Mouse (Mus musculus): ENCODE results near the gene Immt. TPM values are rescaled to one million over a fixed set of nuclear protein-coding genes. Genes with fewer than 3 reads are reported as not detected.

Immt gene
- total and polyA plus RNA-seq, 3 experiments = 133 to 702 (median 158) TPM

- TF ChIP-seq UBTF (IDR thresholded peaks at IDR 0.05; ENCODE audit: borderline replicate concordance, insufficient read depth, low read depth, low read length) = no peak
- TF ChIP-seq RAD21 (IDR thresholded peaks at IDR 0.05; ENCODE audit: low read depth, low read length) = no peak
Measured at GRCm38 (mm10) chr6:71823488-71823887, 7.6 kb upstream of the Immt start (continued).

GRCm38 (mm10) chr6:71823961-71824360, 7.2 kb upstream of the Immt start:
- H3K4me3 ChIP-seq (ENCODE audit: control insufficient read depth in 1 of 2, insufficient read depth in 1 of 2, low read depth in 2 of 2, low read length in 2 of 2) = peak overlapping the region; percentile 73 to 87
- peak overlapping the region; percentile 70 for H3K9ac ChIP-seq (ENCODE audit: control insufficient read depth, low read depth, low read length, poor library complexity, severe bottlenecking)
- TF ChIP-seq ZMIZ1 (IDR thresholded peaks at IDR 0.05; ENCODE audit: low read depth, low read length) (no peak), KAT2A (conservative IDR thresholded peaks at IDR 0.05; ENCODE audit: low read depth, low read length) (0 out of 2 replicates have a peak, but pooled peaks have one; percentile 1)
- H3K27ac ChIP-seq (ENCODE audit: control insufficient read depth, low read depth, low read length) = peak overlapping the region; percentile 55
- peaks cover 13% of the 10 kb centered on the region for H3K79me2 ChIP-seq (ENCODE audit: control insufficient read depth, insufficient read depth, low read length, poor library complexity)
- no peaks in the 10 kb centered on the region; a peak in 1 of 4 replicates for H3K27me3 ChIP-seq (ENCODE audit: control insufficient read depth in 1 of 2, insufficient read depth in 2 of 2, low read length in 2 of 2)
- peaks cover 0 to 10% of the 10 kb centered on the region in 2 experiments; a peak in 3 of 4 replicates for H3K4me1 ChIP-seq (ENCODE audit: control insufficient read depth in 1 of 2, insufficient read depth in 2 of 2, low read length in 2 of 2)
- no peaks in the 10 kb centered on the region for H3K9me3 ChIP-seq (replicated peaks; ENCODE audit: insufficient read depth, low read length)
- DNase-seq (ENCODE audit: low read depth, low spot score) = peak; percentile 72
- peaks cover 0 to 13% of the 10 kb centered on the region in 2 experiments; a peak in 2 of 4 replicates for H3K36me3 ChIP-seq (ENCODE audit: control insufficient read depth in 1 of 2, insufficient read depth in 2 of 2, low read length in 2 of 2)

- no peak for DNase-seq (ENCODE audit: low read depth, low spot score)
- H3K9me3 ChIP-seq (replicated peaks; ENCODE audit: insufficient read depth, low read length) = no peaks in the 10 kb centered on the region
- TF ChIP-seq ZNF384 (IDR thresholded peaks at IDR 0.05; ENCODE audit: low read depth, low read length) (no peak), ETS1 (IDR thresholded peaks at IDR 0.05; ENCODE audit: low read depth, low read length) (no peak), SIN3A (IDR thresholded peaks at IDR 0.05; ENCODE audit: low read length) (no peak), USF2 (IDR thresholded peaks at IDR 0.05; ENCODE audit: borderline replicate concordance in 1 of 2, insufficient read depth in 1 of 2, low read depth in 1 of 2, low read length in 2 of 2) (no peak), JUND (IDR thresholded peaks at IDR 0.05; ENCODE audit: low read depth, low read length) (no peak), RCOR1 (IDR thresholded peaks at IDR 0.05; ENCODE audit: low read depth, low read length) (no peak), HCFC1 (IDR thresholded peaks at IDR 0.05; ENCODE audit: low read depth, low read length) (no peak), TAL1 (IDR thresholded peaks at IDR 0.05; ENCODE audit: low read length) (no peak), CHD2 (IDR thresholded peaks at IDR 0.05; ENCODE audit: low read length) (no peak), USF1 (IDR thresholded peaks at IDR 0.05; ENCODE audit: low read depth, low read length) (no peak), EP300 (IDR thresholded peaks at IDR 0.05; ENCODE audit: low read depth in 1 of 2, low read length in 2 of 2) (no peak)
Measured at GRCm38 (mm10) chr6:71826869-71827268, 4.3 kb upstream of the Immt start, which contains the start of gene Mrpl35. Gene Mrpl35 (minus strand): TSS chr6:71826969.

More at GRCm38 (mm10) chr6:71826869-71827268, 4.3 kb upstream of the Immt start, which contains the start of gene Mrpl35:
- H3K27ac ChIP-seq (ENCODE audit: control insufficient read depth, low read depth, low read length) = no peak within 1 kb of the TSS
- peaks cover 4 to 7% of the 10 kb centered on the region in 2 experiments; a peak in 3 of 4 replicates for H3K4me1 ChIP-seq (ENCODE audit: control insufficient read depth in 1 of 2, insufficient read depth in 2 of 2, low read length in 2 of 2)
- H3K9ac ChIP-seq (ENCODE audit: control insufficient read depth, low read depth, low read length, poor library complexity, severe bottlenecking) = no peak within 1 kb of the TSS
- H3K79me2 ChIP-seq (ENCODE audit: control insufficient read depth, insufficient read depth, low read length, poor library complexity) = peaks cover 12% of the 10 kb centered on the region
- H3K36me3 ChIP-seq (ENCODE audit: control insufficient read depth in 1 of 2, insufficient read depth in 2 of 2, low read length in 2 of 2) = peaks cover 0 to 14% of the 10 kb centered on the region in 2 experiments; a peak in 2 of 4 replicates
- H3K27me3 ChIP-seq (ENCODE audit: control insufficient read depth in 1 of 2, insufficient read depth in 2 of 2, low read length in 2 of 2) = no peaks in the 10 kb centered on the region; a peak in 1 of 4 replicates
- H3K4me3 ChIP-seq (ENCODE audit: control insufficient read depth in 1 of 2, insufficient read depth in 1 of 2, low read depth in 2 of 2, low read length in 2 of 2) = no peak within 1 kb of the TSS
